Mouse (Mus musculus): ENCODE results near the gene Kcnn4. TPM values are rescaled to one million over a fixed set of nuclear protein-coding genes. Genes with fewer than 3 reads are reported as not detected.

Gene Kcnn4
- total RNA-seq, 2 experiments from 2014 or later, result 0.17 to 0.41 TPM

- peak; percentile 86 to 87 for DNase-seq (ENCODE audit: extremely low spot score in 1 of 2, low spot score in 2 of 2)
- intact Hi-C loops (cut with DNase I), result no loop called here
Observed at GRCm38 (mm10) chr7:24364827-24365226, 5.2 kb upstream of the Kcnn4 start.

GRCm38 (mm10) chr7:24365258-24366014, 4.6 kb upstream of the Kcnn4 start:
- DNase-seq (ENCODE audit: extremely low spot score in 1 of 2, low spot score in 2 of 2), result no peak
- intact Hi-C loops (cut with DNase I), result no loop called here

GRCm38 (mm10) chr7:24366716-24367632, 3.1 kb upstream of the Kcnn4 start:
- intact Hi-C loops (cut with DNase I), result no loop called here
- no peak for DNase-seq (ENCODE audit: extremely low spot score in 1 of 2, low spot score in 2 of 2)

- intact Hi-C loops (cut with DNase I), result no loop called here
- DNase-seq (ENCODE audit: extremely low spot score in 1 of 2, low spot score in 2 of 2), result no peak
Observed at GRCm38 (mm10) chr7:24368226-24368625, 1.8 kb upstream of the Kcnn4 start.

- intact Hi-C loops (cut with DNase I), result no loop called here
- DNase-seq (ENCODE audit: extremely low spot score in 1 of 2, low spot score in 2 of 2), result no peak
Observed at GRCm38 (mm10) chr7:24368946-24369345, 1.1 kb upstream of the Kcnn4 start.

- no peak for DNase-seq (ENCODE audit: extremely low spot score in 1 of 2, low spot score in 2 of 2)
- intact Hi-C loops (cut with DNase I), result no loop called here
Observed at GRCm38 (mm10) chr7:24371012-24371808, 1.1 kb downstream of the Kcnn4 start.

GRCm38 (mm10) chr7:24371809-24372145, 1.7 kb downstream of the Kcnn4 start:
- intact Hi-C loops (cut with DNase I), result no loop called here
- DNase-seq (ENCODE audit: extremely low spot score in 1 of 2, low spot score in 2 of 2), result no peak

- intact Hi-C loops (cut with DNase I), result no loop called here
- DNase-seq (ENCODE audit: extremely low spot score in 1 of 2, low spot score in 2 of 2), result no peak
Observed at GRCm38 (mm10) chr7:24372300-24372699, 2.2 kb downstream of the Kcnn4 start.

GRCm38 (mm10) chr7:24372786-24373185, 2.7 kb downstream of the Kcnn4 start:
- intact Hi-C loops (cut with DNase I), result no loop called here

GRCm38 (mm10) chr7:24373538-24374379, 3.7 kb downstream of the Kcnn4 start:
- intact Hi-C loops (cut with DNase I), result no loop called here
- peak; percentile 39 to 81 for DNase-seq (ENCODE audit: extremely low spot score in 1 of 2, low spot score in 2 of 2)

More at GRCm38 (mm10) chr7:24372786-24373185, 2.7 kb downstream of the Kcnn4 start:
- DNase-seq (ENCODE audit: extremely low spot score in 1 of 2, low spot score in 2 of 2), result no peak

- DNase-seq (ENCODE audit: extremely low spot score in 1 of 2, low spot score in 2 of 2), result no peak
- intact Hi-C loops (cut with DNase I), result no loop called here
Observed at GRCm38 (mm10) chr7:24376456-24376855, 6.4 kb downstream of the Kcnn4 start.

- intact Hi-C loops (cut with DNase I), result no loop called here
- peak in 1 of 2 experiments; percentile 59 for DNase-seq (ENCODE audit: extremely low spot score in 1 of 2, low spot score in 2 of 2)
Observed at GRCm38 (mm10) chr7:24377091-24377865, 7.2 kb downstream of the Kcnn4 start.

- intact Hi-C loops (cut with DNase I), result no loop called here
- no peak for DNase-seq (ENCODE audit: extremely low spot score in 1 of 2, low spot score in 2 of 2)
Observed at GRCm38 (mm10) chr7:24378049-24378701, 8.1 kb downstream of the Kcnn4 start.

GRCm38 (mm10) chr7:24379934-24380333, 9.9 kb downstream of the Kcnn4 start:
- DNase-seq (ENCODE audit: extremely low spot score in 1 of 2, low spot score in 2 of 2), result no peak
- intact Hi-C loops (cut with DNase I), result loop anchor here (5.0 kb wide), 1 partner anchor 38 kb away; no protein-coding TSS in a partner anchor

- intact Hi-C loops (cut with DNase I), result loop anchor here (5.0 kb wide), 1 partner anchor 38 kb away; no protein-coding TSS in a partner anchor
- no peak for DNase-seq (ENCODE audit: extremely low spot score in 1 of 2, low spot score in 2 of 2)
Observed at GRCm38 (mm10) chr7:24380370-24380769, 10.3 kb downstream of the Kcnn4 start.

- intact Hi-C loops (cut with DNase I), result loop anchor here (5.0 kb wide), 1 partner anchor 41 kb away; no protein-coding TSS in a partner anchor
- DNase-seq (ENCODE audit: extremely low spot score in 1 of 2, low spot score in 2 of 2), result no peak
Observed at GRCm38 (mm10) chr7:24382730-24383372, 12.8 kb downstream of the Kcnn4 start.

Data from left cerebral cortex, postnatal 10 days (tissue).